Mouse (Mus musculus) kidney, embryonic 14.5 days (tissue): ENCODE measurements around the gene Mttp. TPM values are rescaled to one million over a fixed set of nuclear protein-coding genes. Genes with fewer than 3 reads are reported as not detected.
A peak's percentile ranks its signal among the peaks of the same experiment; 100 is the strongest.
"Not testable (repeated sequence)": the region's sequence is repeated elsewhere in the genome, so short reads cannot be mapped to it uniquely, and the experiment has no call there.

ENCODE experiments used
- ATAC-seq: fragments of 200-750 bp; cut with Nextera tagmentation; 2 replicates; pipeline ENCODE4 v1.8.0; 2017; ENCODE audit warnings: moderate number of reproducible peaks, mild to moderate bottlenecking, moderate TSS enrichment, moderate library complexity; ENCODE audit not compliant: low FRiP score, low TSS enrichment
- H3K27ac ChIP-seq: fragments of 300-500 bp; sonication (generic); 2 replicates; pipeline ENCODE4 v1.5.1; 2014; ENCODE audit warnings: low read depth, mild to moderate bottlenecking, low read length, moderate library complexity, mixed read lengths
- H3K27me3 ChIP-seq: fragments of 300-500 bp; sonication (generic); 2 replicates; pipeline ENCODE4 v1.6.1; 2014; ENCODE audit warnings: mild to moderate bottlenecking, low read length; ENCODE audit not compliant: control insufficient read depth, insufficient read depth
- H3K36me3 ChIP-seq: fragments of 300-500 bp; sonication (generic); 2 replicates; pipeline ENCODE4 v1.6.1; 2014; ENCODE audit warnings: low read length, mixed read lengths; ENCODE audit not compliant: control insufficient read depth, insufficient read depth
- H3K4me1 ChIP-seq: fragments of 300-500 bp; sonication (generic); 2 replicates; pipeline ENCODE4 v1.6.1; 2014; ENCODE audit warnings: low read length, mixed read lengths; ENCODE audit not compliant: control insufficient read depth, insufficient read depth
- H3K4me2 ChIP-seq: fragments of 300-500 bp; sonication (generic); replicated peaks from 2 replicates; pipeline ENCODE4 v1.6.1; 2014; ENCODE audit warnings: low read depth, mild to moderate bottlenecking, low read length
- H3K4me3 ChIP-seq: fragments of 300-500 bp; sonication (generic); 2 replicates; pipeline ENCODE4 v1.5.1; 2014; ENCODE audit warnings: mild to moderate bottlenecking, low read length
- H3K9ac ChIP-seq: fragments of 300-500 bp; sonication (generic); 2 replicates; pipeline ENCODE4 v1.6.1; 2014; ENCODE audit warnings: low read depth, mild to moderate bottlenecking, low read length, moderate library complexity
- H3K9me3 ChIP-seq: fragments of 300-500 bp; sonication (generic); 2 replicates; pipeline ENCODE4 v1.6.1; 2016; ENCODE audit warnings: low read length; ENCODE audit not compliant: control insufficient read depth
- WGBS: fragments of 180-500 bp; shearing (Covaris S2); extraction: QIAGEN DNeasy Blood & Tissue Kit; methylation state at CpG from one replicate; pipeline ENCODE4 v1.1.7; 2014; 5-methylcytosine and 5-hydroxymethylcytosine counted together
- polyA plus RNA-seq: library from polyadenylated mRNA; unstranded; fragments of >200 nt; fragmentation: Nextera tagmentation; extraction: Ambion mirVana; gene quantifications from 2 replicates; pipeline ENCODE4 v1.2.1, GENCODE M21; 2014

Mttp gene
- polyA plus RNA-seq, 1 experiment from 2014 or later, result 7.6 TPM

- H3K9me3 ChIP-seq, result no peaks in the 10 kb centered on the region
- H3K4me3 ChIP-seq, result peak overlapping the region; percentile 61; the same call in 1 of the 2 replicates
- no peaks in the 10 kb centered on the region for H3K36me3 ChIP-seq
- 0 out of 2 replicates have a peak, but pooled peaks cover 2% of the 10 kb centered on the region for H3K4me1 ChIP-seq
- ATAC-seq, result no peak
- H3K9ac ChIP-seq, result peak overlapping the region; percentile 82; the same call in 1 of the 2 replicates
- peak overlapping the region; percentile 62 for H3K4me2 ChIP-seq
- no peaks in the 10 kb centered on the region for H3K27me3 ChIP-seq
- WGBS, result 25% methylated on average over 4 of the region's 4 CpGs
- 0 out of 2 replicates have a peak overlapping the region, but pooled peaks have one; percentile 37 for H3K27ac ChIP-seq
Measured at GRCm38 (mm10) chr3:138142052-138142732, 2.6 kb downstream of the Mttp start.

GRCm38 (mm10) chr3:138139663-138140062, 5.1 kb downstream of the Mttp start:
- H3K4me1 ChIP-seq, result 0 out of 2 replicates have a peak, but pooled peaks cover 2% of the 10 kb centered on the region
- no peak overlapping the region for H3K9ac ChIP-seq
- H3K27me3 ChIP-seq, result no peaks in the 10 kb centered on the region
- H3K9me3 ChIP-seq, result no peaks in the 10 kb centered on the region
- H3K4me3 ChIP-seq, result no peak overlapping the region
- H3K4me2 ChIP-seq, result no peak overlapping the region
- WGBS, result 92% methylated on average over 6 of the region's 6 CpGs
- no peak overlapping the region for H3K27ac ChIP-seq
- H3K36me3 ChIP-seq, result no peaks in the 10 kb centered on the region
- ATAC-seq, result no peak

- not testable (repeated sequence) for H3K27me3 ChIP-seq, H3K36me3 ChIP-seq, H3K4me2 ChIP-seq, H3K27ac ChIP-seq, H3K9me3 ChIP-seq, ATAC-seq, H3K4me3 ChIP-seq, H3K9ac ChIP-seq, H3K4me1 ChIP-seq
- WGBS, result 97% methylated on average over 13 of the region's 13 CpGs
Measured at GRCm38 (mm10) chr3:138138146-138138545, 6.6 kb downstream of the Mttp start.

GRCm38 (mm10) chr3:138134528-138134927, 10.2 kb downstream of the Mttp start:
- no peaks in the 10 kb centered on the region for H3K9me3 ChIP-seq
- H3K4me1 ChIP-seq, result no peaks in the 10 kb centered on the region
- no peaks in the 10 kb centered on the region for H3K36me3 ChIP-seq
- WGBS, result 58% methylated on average over 1 of the region's 1 CpGs
- no peak for ATAC-seq
- no peaks in the 10 kb centered on the region for H3K27me3 ChIP-seq
- no peak overlapping the region for H3K27ac ChIP-seq
- no peak overlapping the region for H3K9ac ChIP-seq
- H3K4me2 ChIP-seq, result no peak overlapping the region
- H3K4me3 ChIP-seq, result no peak overlapping the region

- no peak overlapping the region for H3K4me2 ChIP-seq
- no peaks in the 10 kb centered on the region for H3K27me3 ChIP-seq
- no peaks in the 10 kb centered on the region for H3K36me3 ChIP-seq
- no peak overlapping the region for H3K4me3 ChIP-seq
- WGBS, result 83% methylated on average over 11 of the region's 11 CpGs
- ATAC-seq, result no peak
- no peak overlapping the region for H3K9ac ChIP-seq
- H3K27ac ChIP-seq, result no peak overlapping the region
- no peaks in the 10 kb centered on the region for H3K9me3 ChIP-seq
- no peaks in the 10 kb centered on the region for H3K4me1 ChIP-seq
Measured at GRCm38 (mm10) chr3:138133916-138134315, 10.9 kb downstream of the Mttp start.

GRCm38 (mm10) chr3:138133463-138133862, 11.3 kb downstream of the Mttp start:
- Histone ChIP-seq H3K9ac (no peak overlapping the region), H3K4me3 (no peak overlapping the region), H3K36me3 (no peaks in the 10 kb centered on the region), H3K27ac (no peak overlapping the region), H3K4me1 (no peaks in the 10 kb centered on the region), H3K27me3 (no peaks in the 10 kb centered on the region), H3K4me2 (no peak overlapping the region), H3K9me3 (no peaks in the 10 kb centered on the region)
- ATAC-seq, result no peak
- 89% methylated on average over 8 of the region's 8 CpGs for WGBS

GRCm38 (mm10) chr3:138131168-138131567, 13.6 kb downstream of the Mttp start:
- no peak for ATAC-seq
- H3K4me3 ChIP-seq, result no peak overlapping the region
- no peak overlapping the region for H3K27ac ChIP-seq
- H3K4me2 ChIP-seq, result no peak overlapping the region
- H3K36me3 ChIP-seq, result no peaks in the 10 kb centered on the region
- no peaks in the 10 kb centered on the region for H3K4me1 ChIP-seq
- 60% methylated on average over 9 of the region's 9 CpGs for WGBS
- no peaks in the 10 kb centered on the region for H3K9me3 ChIP-seq
- H3K27me3 ChIP-seq, result no peaks in the 10 kb centered on the region
- H3K9ac ChIP-seq, result no peak overlapping the region

GRCm38 (mm10) chr3:138130692-138131091, 14.1 kb downstream of the Mttp start:
- Histone ChIP-seq H3K27me3 (no peaks in the 10 kb centered on the region), H3K36me3 (no peaks in the 10 kb centered on the region), H3K9ac (no peak overlapping the region), H3K9me3 (no peaks in the 10 kb centered on the region), H3K27ac (no peak overlapping the region), H3K4me3 (no peak overlapping the region), H3K4me2 (no peak overlapping the region), H3K4me1 (no peaks in the 10 kb centered on the region)
- ATAC-seq, result no peak
- WGBS, result 64% methylated on average over 1 of the region's 1 CpGs

- H3K4me1 ChIP-seq, result peaks cover 7% of the 10 kb centered on the region; the same call in 1 of the 2 replicates
- H3K9ac ChIP-seq, result no peak overlapping the region
- no peaks in the 10 kb centered on the region for H3K27me3 ChIP-seq
- H3K27ac ChIP-seq, result no peak overlapping the region
- no peak overlapping the region for H3K4me3 ChIP-seq
- H3K4me2 ChIP-seq, result no peak overlapping the region
- no peak for ATAC-seq
- no peaks in the 10 kb centered on the region for H3K9me3 ChIP-seq
- WGBS, result 95% methylated on average over 6 of the region's 6 CpGs
- H3K36me3 ChIP-seq, result no peaks in the 10 kb centered on the region
Measured at GRCm38 (mm10) chr3:138129110-138129509, 15.7 kb downstream of the Mttp start.
